Mouse (Mus musculus) liver, postnatal 0 days (tissue): ENCODE data around the gene Mark3.

ENCODE experiments used
- CTCF ChIP-seq: sonication (generic); IDR thresholded peaks from 2 replicates; pipeline ENCODE4 v1.5.1; 2016; ENCODE audit warnings: antibody characterized with exemption, low read depth
- EP300 ChIP-seq: IDR thresholded peaks from 2 replicates; pipeline ENCODE4 v1.6.1; 2016; ENCODE audit warnings: antibody characterized with exemption, low read depth, mild to moderate bottlenecking

DNA sequence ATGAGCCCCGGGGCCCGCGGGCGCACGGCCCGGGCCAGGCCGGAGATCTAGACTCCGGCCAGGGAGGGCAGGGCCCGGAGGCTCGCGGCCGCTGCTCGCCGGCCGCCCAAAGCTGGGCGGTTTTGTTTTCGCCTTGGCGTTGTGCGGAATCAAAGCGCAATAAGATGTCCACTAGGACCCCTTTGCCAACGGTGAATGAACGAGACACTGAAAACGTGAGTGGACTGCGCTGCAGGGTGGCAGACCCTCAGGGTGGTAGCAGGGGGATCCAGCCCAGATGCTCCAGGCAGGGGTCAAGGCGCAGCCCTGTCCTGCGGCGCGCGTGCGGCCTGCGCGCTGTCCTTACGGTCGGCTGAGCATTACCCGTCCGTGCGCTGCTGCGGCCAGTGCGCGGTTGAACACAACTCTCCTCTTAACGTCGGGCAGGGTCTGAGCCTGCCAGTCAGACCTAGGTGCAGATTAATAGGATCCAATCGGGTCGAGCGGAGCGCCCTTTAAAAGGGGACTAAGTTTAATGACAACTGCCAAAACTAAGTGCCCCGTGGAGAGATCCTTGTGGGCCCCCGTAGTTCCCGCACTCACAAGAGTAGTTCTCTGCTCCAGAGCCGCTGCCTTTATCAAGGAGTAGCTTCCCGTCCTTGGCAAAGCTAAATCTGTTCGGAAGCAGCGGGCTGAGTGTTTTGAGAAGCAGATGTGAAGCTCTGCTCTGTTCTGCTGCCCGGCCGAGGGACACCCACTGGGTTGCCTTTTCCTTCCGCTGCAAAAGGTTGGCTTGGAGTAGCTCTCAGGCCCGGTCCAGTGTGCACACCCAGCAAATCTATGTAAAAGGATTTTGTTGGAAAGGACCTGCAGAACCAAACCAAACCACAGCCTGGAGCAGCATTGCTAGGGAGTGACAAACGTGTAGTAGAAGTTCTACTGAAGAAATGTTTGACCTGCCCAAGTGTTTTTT is 840 bp downstream of the Mark3 start:
- TF ChIP-seq CTCF (no peak), EP300 (no peak)
